Mouse (Mus musculus) midbrain, postnatal 0 days (tissue): ENCODE data around the gene Nxpe3. TPM values are rescaled to one million over a fixed set of nuclear protein-coding genes. Genes with fewer than 3 reads are reported as not detected.

Source experiments
- ATAC-seq: fragments of 200-750 bp; cut with Nextera tagmentation; 2 replicates; pipeline ENCODE4 v1.8.0; 2017; ENCODE audit warnings: moderate number of reproducible peaks, mild to moderate bottlenecking, moderate TSS enrichment, moderate library complexity; ENCODE audit not compliant: low FRiP score
- DNase-seq: peaks from one replicate; pipeline ENCODE4 v3.0.0-alpha.2; 2015; ENCODE audit warnings: low spot score
- H3K27ac ChIP-seq: fragments of 300-500 bp; sonication (generic); 2 replicates; pipeline ENCODE4 v1.5.1; 2014; ENCODE audit warnings: low read depth, mild to moderate bottlenecking, low read length, mixed read lengths
- H3K27me3 ChIP-seq: fragments of 300-500 bp; sonication (generic); 2 replicates; pipeline ENCODE4 v1.6.1; 2014; ENCODE audit warnings: low read length, control low read depth, mixed read lengths; ENCODE audit not compliant: insufficient read depth
- H3K36me3 ChIP-seq: fragments of 300-500 bp; sonication (generic); 2 replicates; pipeline ENCODE4 v1.6.1; 2014; ENCODE audit warnings: low read length, control low read depth, mixed read lengths; ENCODE audit not compliant: insufficient read depth
- H3K4me1 ChIP-seq: fragments of 300-500 bp; sonication (generic); 2 replicates; pipeline ENCODE4 v1.6.1; 2014; ENCODE audit warnings: mild to moderate bottlenecking, control low read depth, antibody characterized with exemption, low read length, mixed read lengths; ENCODE audit not compliant: insufficient read depth
- H3K4me2 ChIP-seq: fragments of 300-500 bp; sonication (generic); 2 replicates; pipeline ENCODE4 v1.6.1; 2014; ENCODE audit warnings: low read depth, mild to moderate bottlenecking, low read length, mixed read lengths; ENCODE audit not compliant: poor library complexity, severe bottlenecking
- H3K4me3 ChIP-seq: fragments of 300-500 bp; sonication (generic); 2 replicates; pipeline ENCODE4 v1.5.1; 2014; ENCODE audit warnings: low read depth, mild to moderate bottlenecking, low read length, moderate library complexity
- H3K9ac ChIP-seq: fragments of 300-500 bp; sonication (generic); replicated peaks from 2 replicates; pipeline ENCODE4 v1.6.1; 2014; ENCODE audit warnings: mild to moderate bottlenecking, low read length, moderate library complexity, mixed read lengths; ENCODE audit not compliant: poor library complexity, severe bottlenecking
- H3K9me3 ChIP-seq: fragments of 300-500 bp; sonication (generic); 2 replicates; pipeline ENCODE4 v1.6.1; 2016; ENCODE audit warnings: low read length, control low read depth
- CTCF ChIP-seq: IDR thresholded peaks from 2 replicates; pipeline ENCODE4 v1.5.1; 2016; ENCODE audit warnings: antibody characterized with exemption, mild to moderate bottlenecking
- WGBS: fragments of 180-500 bp; shearing (Covaris S2); extraction: QIAGEN DNeasy Blood & Tissue Kit; methylation state at CpG from one replicate; pipeline ENCODE4 v1.1.7; 2014; 5-methylcytosine and 5-hydroxymethylcytosine counted together
- polyA plus RNA-seq: library from polyadenylated mRNA; unstranded; fragments of >200 nt; fragmentation: Nextera tagmentation; extraction: Ambion mirVana; gene quantifications from 2 replicates; pipeline ENCODE4 v1.2.1, GENCODE M21; 2015
- total RNA-seq: library from RNA; depleted of rRNA; stranded (reverse); fragments of >200 nt; gene quantifications from 2 replicates; pipeline ENCODE4 v1.2.3, GENCODE M21; 2014

The Nxpe3 gene
- total and polyA plus RNA-seq, 2 experiments from 2014 or later: 1.1 to 2.0 TPM

- Histone ChIP-seq H3K4me3 (no peak overlapping the region), H3K27me3 (no peaks in the 10 kb centered on the region), H3K36me3 (peaks cover 41% of the 10 kb centered on the region), H3K9ac (no peak overlapping the region), H3K27ac (no peak overlapping the region), H3K4me2 (no peak overlapping the region), H3K9me3 (0 out of 2 replicates have a peak, but pooled peaks cover 3% of the 10 kb centered on the region), H3K4me1 (no peaks in the 10 kb centered on the region)
- 86% methylated on average over 15 of the region's 15 CpGs for WGBS
- DNase-seq: no peak
- no peak for ATAC-seq
- no peak for TF ChIP-seq CTCF
These were observed 81.2 kb downstream of the Nxpe3 start for GRCm38 (mm10) chr16:55813916-55814315.

DNA sequence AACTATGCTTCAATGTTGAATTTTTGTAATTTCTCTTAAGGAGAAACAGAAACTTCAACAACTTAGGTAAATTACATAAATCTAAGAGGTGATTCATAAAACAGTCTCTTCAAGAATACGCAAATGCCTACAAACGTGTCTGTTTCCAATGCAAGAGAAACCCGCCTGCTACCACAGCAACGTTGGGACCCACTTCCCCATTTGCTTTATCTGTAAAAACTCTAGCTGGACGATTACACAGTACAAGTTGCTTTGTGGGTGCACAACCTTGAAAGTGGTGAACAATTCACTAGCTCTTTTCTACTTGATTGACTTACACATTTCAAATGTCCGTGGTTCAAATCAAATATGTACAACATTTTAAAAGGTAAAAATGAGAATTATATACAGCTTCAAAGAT lies 83.3 kb downstream of the Nxpe3 start:
- Histone ChIP-seq H3K9me3 (0 out of 2 replicates have a peak, but pooled peaks cover 3% of the 10 kb centered on the region), H3K4me3 (no peak overlapping the region), H3K9ac (no peak overlapping the region), H3K4me1 (no peaks in the 10 kb centered on the region), H3K36me3 (peaks cover 32% of the 10 kb centered on the region), H3K27ac (no peak overlapping the region), H3K27me3 (no peaks in the 10 kb centered on the region), H3K4me2 (no peak overlapping the region)
- no peak for TF ChIP-seq CTCF
- 93% methylated on average over 6 of the region's 6 CpGs for WGBS
- ATAC-seq (no peak), DNase-seq (no peak)

- H3K27me3 ChIP-seq: no peaks in the 10 kb centered on the region
- H3K36me3 ChIP-seq: peaks cover 20% of the 10 kb centered on the region
- no peak for TF ChIP-seq CTCF
- ATAC-seq (no peak), DNase-seq (no peak)
- no peak overlapping the region for H3K4me3 ChIP-seq
- no peak overlapping the region for H3K27ac ChIP-seq
- H3K9me3 ChIP-seq: no peaks in the 10 kb centered on the region
- no peak overlapping the region for H3K4me2 ChIP-seq
- no peaks in the 10 kb centered on the region for H3K4me1 ChIP-seq
- 93% methylated on average over 9 of the region's 9 CpGs for WGBS
- no peak overlapping the region for H3K9ac ChIP-seq
These were observed 85.1 kb downstream of the Nxpe3 start for GRCm38 (mm10) chr16:55809779-55810514.

DNA sequence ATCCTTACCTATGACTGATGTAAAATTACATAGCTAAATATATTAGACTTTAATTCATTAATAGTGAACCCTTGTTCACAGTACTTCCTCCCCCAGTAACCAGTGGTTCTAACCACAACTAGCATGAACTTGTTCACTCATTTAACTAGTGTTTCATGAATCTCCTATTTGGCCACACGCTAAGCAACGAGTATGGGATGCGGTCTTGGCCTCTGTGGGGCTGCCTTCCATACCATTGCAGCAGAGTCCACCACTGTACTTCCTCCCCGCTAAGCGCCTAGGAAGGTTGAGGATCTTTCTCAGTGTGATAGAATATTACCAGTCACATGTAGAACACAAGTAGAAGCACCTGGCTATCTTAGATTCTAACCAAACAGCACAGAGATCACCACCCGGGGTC lies 85.7 kb downstream of the Nxpe3 start:
- ATAC-seq (no peak), DNase-seq (no peak)
- no peak overlapping the region for H3K9ac ChIP-seq
- H3K27ac ChIP-seq: no peak overlapping the region
- no peaks in the 10 kb centered on the region for H3K9me3 ChIP-seq
- H3K4me2 ChIP-seq: no peak overlapping the region
- no peak for TF ChIP-seq CTCF
- peaks cover 20% of the 10 kb centered on the region for H3K36me3 ChIP-seq
- WGBS: 97% methylated on average over 6 of the region's 6 CpGs
- H3K4me1 ChIP-seq: no peaks in the 10 kb centered on the region
- H3K27me3 ChIP-seq: no peaks in the 10 kb centered on the region
- no peak overlapping the region for H3K4me3 ChIP-seq

DNA sequence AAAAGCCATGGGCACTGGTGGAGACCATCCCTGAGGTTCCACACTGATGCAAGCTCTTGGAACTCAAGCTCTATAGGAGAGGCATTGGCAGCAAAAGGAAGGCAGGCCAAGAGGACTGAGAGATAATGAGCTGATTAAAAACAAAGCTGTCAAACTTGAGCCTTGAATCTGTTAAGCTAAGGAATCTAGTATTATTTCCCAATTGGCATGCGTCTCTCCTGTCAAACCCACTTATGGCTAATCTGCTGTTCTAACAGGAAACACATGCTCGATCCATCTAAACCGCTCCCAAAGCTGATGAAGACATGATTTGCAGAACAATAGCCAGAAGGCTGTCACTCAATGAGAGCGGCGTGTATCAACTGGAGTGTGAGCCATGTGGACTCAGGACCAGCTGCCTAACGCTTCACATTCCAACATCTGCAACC lies 87.6 kb downstream of the Nxpe3 start:
- no peak overlapping the region for H3K4me2 ChIP-seq
- no peak overlapping the region for H3K9ac ChIP-seq
- no peaks in the 10 kb centered on the region for H3K9me3 ChIP-seq
- no peaks in the 10 kb centered on the region for H3K4me1 ChIP-seq
- no peak for TF ChIP-seq CTCF
- DNase-seq (no peak), ATAC-seq (no peak)
- no peak overlapping the region for H3K27ac ChIP-seq
- H3K27me3 ChIP-seq: no peaks in the 10 kb centered on the region
- 33% methylated on average over 6 of the region's 6 CpGs for WGBS
- no peak overlapping the region for H3K4me3 ChIP-seq
- peaks cover 8% of the 10 kb centered on the region; the same call in 1 of the 2 replicates for H3K36me3 ChIP-seq

- Histone ChIP-seq H3K36me3 (no peaks in the 10 kb centered on the region), H3K27ac (no peak overlapping the region), H3K9ac (no peak overlapping the region), H3K4me1 (no peaks in the 10 kb centered on the region), H3K9me3 (no peaks in the 10 kb centered on the region), H3K4me2 (no peak overlapping the region), H3K27me3 (no peaks in the 10 kb centered on the region), H3K4me3 (no peak overlapping the region)
- 92% methylated on average over 1 of the region's 1 CpGs for WGBS
- TF ChIP-seq CTCF: no peak
- ATAC-seq: no peak
- no peak for DNase-seq
These were observed 90.3 kb downstream of the Nxpe3 start for GRCm38 (mm10) chr16:55804799-55805198.
